Mouse (Mus musculus): ENCODE results near the gene Ltbr. TPM values are rescaled to one million over a fixed set of nuclear protein-coding genes. Genes with fewer than 3 reads are reported as not detected.
A peak's percentile ranks its signal among the peaks of the same experiment; 100 is the strongest.

Gene Ltbr
- polyA plus RNA-seq, 1 experiment from 2014 or later, result 78.6 TPM

DNA sequence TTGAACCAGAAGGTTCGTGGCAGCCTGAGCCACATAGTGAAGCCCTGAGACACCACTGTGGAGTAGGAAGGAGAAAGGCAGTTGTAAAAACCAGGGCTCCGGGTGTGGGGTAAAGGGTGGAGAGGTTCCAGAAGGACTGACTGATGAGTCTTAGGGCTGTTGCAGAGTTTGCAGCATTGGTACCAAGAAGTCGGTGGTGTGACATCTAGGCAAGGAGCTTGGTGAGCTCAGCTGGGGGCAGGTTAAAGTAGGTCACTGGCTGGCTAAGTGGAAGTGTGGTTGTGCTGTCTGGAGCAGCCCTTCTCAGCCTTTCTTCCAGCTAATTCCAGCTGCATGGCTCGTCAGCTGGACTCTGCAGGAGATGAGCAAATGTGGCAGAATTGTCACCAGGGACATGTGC is 39.1 kb upstream of the Ltbr start:
- H3K27ac ChIP-seq, result no peak overlapping the region
- ATAC-seq, result no peak
- no peak overlapping the region for H3K4me2 ChIP-seq (replicated peaks)
- peaks cover 68% of the 10 kb centered on the region for H3K4me1 ChIP-seq (replicated peaks)
- peaks cover 4% of the 10 kb centered on the region for H3K36me3 ChIP-seq
- no peak overlapping the region for H3K4me3 ChIP-seq (replicated peaks)
- no peaks in the 10 kb centered on the region for H3K9me3 ChIP-seq
- H3K27me3 ChIP-seq (replicated peaks), result no peaks in the 10 kb centered on the region
- 53% methylated on average over 4 of the region's 4 CpGs for WGBS
- H3K9ac ChIP-seq, result peak overlapping the region; percentile 15; the same call in 1 of the 2 replicates

DNA sequence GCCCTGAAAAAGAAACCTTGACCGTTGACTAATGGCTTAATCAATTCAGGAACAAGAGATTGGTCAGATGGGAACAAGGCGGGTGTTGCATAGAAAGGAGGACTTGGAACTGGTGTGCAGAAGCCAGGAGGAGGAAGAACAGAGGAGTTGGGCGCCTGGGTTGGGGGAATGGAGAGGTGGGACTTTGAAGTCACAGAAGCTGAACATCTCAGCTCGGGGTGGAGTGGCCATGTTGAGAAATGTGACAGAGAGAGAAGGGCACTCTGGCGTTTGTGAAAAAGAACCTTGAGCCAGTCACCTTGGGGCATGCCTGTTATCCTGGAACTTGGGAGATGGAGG is 38.3 kb upstream of the Ltbr start:
- H3K9me3 ChIP-seq, result no peaks in the 10 kb centered on the region
- H3K4me3 ChIP-seq (replicated peaks), result peak overlapping the region; percentile 69; the same call in 1 of the 2 replicates
- H3K4me1 ChIP-seq (replicated peaks), result peaks cover 68% of the 10 kb centered on the region
- no peaks in the 10 kb centered on the region for H3K27me3 ChIP-seq (replicated peaks)
- WGBS, result 64% methylated on average over 5 of the region's 5 CpGs
- peak overlapping the region; percentile 88 for H3K4me2 ChIP-seq (replicated peaks)
- no peaks in the 10 kb centered on the region; the same call in 1 of the 2 replicates for H3K36me3 ChIP-seq
- no peak overlapping the region; the same call in 1 of the 2 replicates for H3K27ac ChIP-seq
- no peak for ATAC-seq
- peak overlapping the region; percentile 13; the same call in 1 of the 2 replicates for H3K9ac ChIP-seq

DNA sequence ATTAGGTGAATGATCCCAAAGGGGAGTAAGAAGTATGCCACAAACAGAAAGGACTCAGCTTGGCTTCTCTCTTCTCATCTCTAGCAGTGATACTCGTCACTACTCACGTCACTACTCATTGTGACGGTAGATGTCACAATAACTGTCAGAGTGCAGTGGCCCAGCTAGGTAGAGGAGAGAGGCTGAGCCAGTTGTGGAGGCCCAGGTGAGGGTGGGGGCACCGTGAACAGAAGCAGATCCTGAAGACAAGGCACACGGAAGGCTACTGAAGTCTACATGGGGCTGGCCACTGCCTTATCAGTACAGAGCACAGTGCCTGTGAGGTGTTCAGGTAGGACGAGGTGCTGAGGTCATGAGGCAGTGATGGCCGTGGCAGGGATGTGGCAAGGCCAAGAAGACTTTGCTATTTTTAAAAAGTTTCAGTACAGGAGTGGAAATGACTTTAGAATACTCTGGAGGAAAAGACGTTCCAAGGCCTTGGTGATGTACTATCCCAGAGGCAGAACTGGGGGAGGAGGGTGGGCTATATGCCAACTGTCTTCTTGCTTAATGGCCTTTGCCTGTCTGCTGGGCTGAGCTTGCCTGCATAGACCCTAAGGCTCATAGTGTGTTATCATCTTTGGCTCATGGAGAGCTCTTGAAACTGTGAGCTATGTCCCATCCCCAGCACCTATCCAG is 37.8 kb upstream of the Ltbr start:
- Histone ChIP-seq H3K4me2 (replicated peaks) (peak overlapping the region; percentile 88), H3K36me3 (no peaks in the 10 kb centered on the region), H3K27ac (no peak overlapping the region; the same call in 1 of the 2 replicates), H3K9ac (peak overlapping the region; percentile 13; the same call in 1 of the 2 replicates), H3K4me1 (replicated peaks) (peaks cover 68% of the 10 kb centered on the region), H3K4me3 (replicated peaks) (peak overlapping the region; percentile 69), H3K9me3 (no peaks in the 10 kb centered on the region), H3K27me3 (replicated peaks) (no peaks in the 10 kb centered on the region)
- no peak for ATAC-seq
- 54% methylated on average over 8 of the region's 8 CpGs for WGBS

DNA sequence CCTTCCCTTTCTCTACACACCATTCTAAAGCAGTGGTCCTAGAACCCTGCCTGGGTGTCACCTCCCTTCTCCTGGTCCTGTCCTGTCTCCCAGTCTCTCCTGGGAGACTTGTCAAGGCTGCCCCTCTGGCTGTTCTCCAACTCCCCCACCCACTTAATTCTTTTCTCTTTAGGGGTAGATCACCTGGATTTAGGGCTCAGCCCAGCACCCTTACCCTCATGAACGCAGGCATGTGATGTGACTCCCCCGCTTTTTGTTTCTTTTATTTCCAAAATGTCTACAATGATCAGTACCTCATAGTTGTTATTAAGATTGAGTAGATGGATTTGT is 37.3 kb upstream of the Ltbr start:
- 69% methylated on average over 2 of the region's 2 CpGs for WGBS
- no peak for ATAC-seq

DNA sequence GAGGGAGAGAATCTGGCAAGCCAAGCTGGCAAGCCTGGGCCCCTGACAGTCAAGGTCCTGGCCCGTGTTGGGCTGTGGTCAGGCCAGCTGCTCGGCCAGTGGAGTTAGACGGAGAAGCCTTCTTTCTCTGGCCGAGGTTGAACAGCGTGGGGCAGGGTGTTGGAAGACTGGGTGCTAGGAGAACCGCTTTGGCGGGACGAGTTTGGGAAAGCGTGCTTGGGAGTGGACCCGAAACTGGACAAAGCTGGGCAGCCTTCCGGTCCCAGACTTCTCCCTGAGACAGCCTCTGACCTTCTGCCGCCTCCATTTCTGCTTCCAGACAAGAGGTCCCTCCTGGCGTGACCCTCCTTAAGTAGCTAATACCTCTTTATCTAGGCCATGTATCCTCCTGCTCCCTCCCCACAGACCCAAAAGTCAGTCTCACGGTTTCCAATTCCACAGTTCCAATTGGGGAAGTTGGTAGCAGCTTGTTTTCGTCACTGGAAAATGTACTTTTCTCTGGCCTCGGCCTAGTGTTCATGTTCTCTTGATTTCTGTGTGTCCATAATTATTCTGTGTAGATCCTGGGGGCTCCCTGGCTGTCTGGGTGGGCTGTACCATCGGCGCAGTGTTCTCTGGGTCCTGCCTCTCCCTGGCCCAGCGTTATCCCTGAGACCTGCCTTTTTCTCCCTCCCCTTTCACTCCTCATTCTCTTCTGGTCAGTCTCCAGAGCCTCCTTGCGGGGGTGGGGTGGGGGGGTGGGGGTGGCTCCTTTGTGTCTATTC is 36.7 kb upstream of the Ltbr start:
- H3K9ac ChIP-seq, result peak overlapping the region; percentile 76
- H3K36me3 ChIP-seq, result no peaks in the 10 kb centered on the region
- no peaks in the 10 kb centered on the region for H3K27me3 ChIP-seq (replicated peaks)
- H3K9me3 ChIP-seq, result no peaks in the 10 kb centered on the region
- H3K4me2 ChIP-seq (replicated peaks), result peak overlapping the region; percentile 88
- ATAC-seq, result no peak
- 4% methylated on average over 20 of the region's 20 CpGs for WGBS
- peak overlapping the region; percentile 88 for H3K27ac ChIP-seq
- H3K4me3 ChIP-seq (replicated peaks), result peak overlapping the region; percentile 69
- peaks cover 57% of the 10 kb centered on the region for H3K4me1 ChIP-seq (replicated peaks)

More for the DNA sequence above, 37.3 kb upstream of the Ltbr start:
- Histone ChIP-seq H3K27me3 (replicated peaks) (no peaks in the 10 kb centered on the region), H3K9me3 (no peaks in the 10 kb centered on the region), H3K4me1 (replicated peaks) (peaks cover 62% of the 10 kb centered on the region), H3K36me3 (no peaks in the 10 kb centered on the region), H3K4me3 (replicated peaks) (peak overlapping the region; percentile 69), H3K4me2 (replicated peaks) (peak overlapping the region; percentile 88), H3K9ac (peak overlapping the region; percentile 76), H3K27ac (0 out of 2 replicates have a peak overlapping the region, but pooled peaks have one; percentile 88)

DNA sequence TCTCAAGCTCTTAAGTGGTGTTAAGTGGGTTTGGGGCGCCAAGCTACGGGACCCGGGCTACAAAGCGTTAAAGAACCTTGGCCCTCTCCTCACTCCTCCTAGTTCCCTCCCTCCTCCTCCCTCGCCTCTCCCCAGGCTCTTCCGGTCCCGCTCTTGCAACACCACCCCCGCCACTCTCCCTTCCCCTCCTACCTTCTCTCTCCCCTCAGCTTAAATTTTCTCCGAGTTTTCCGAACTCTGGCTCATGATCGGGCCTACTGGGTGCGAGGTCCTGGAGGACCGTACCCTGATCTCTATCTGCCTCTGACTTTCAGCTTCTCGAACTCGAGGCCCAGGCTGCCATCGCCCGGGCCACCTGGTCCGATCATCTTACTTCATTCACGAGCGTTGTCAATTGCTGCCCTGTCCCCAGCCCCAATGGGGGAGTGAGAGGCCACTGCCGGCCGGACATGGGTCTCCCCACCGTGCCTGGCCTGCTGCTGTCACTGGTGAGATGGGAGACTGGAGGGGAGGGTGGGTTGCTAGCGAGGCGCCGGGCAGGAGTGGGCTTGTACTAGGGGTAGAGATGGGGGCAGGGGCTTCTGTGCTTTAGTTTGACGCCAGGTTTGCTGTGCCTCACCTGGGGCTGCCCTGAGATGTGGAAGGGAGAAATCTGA is 36.0 kb upstream of the Ltbr start:
- H3K9me3 ChIP-seq, result no peaks in the 10 kb centered on the region
- no peaks in the 10 kb centered on the region for H3K27me3 ChIP-seq (replicated peaks)
- peaks cover 56% of the 10 kb centered on the region for H3K4me1 ChIP-seq (replicated peaks)
- peak overlapping the region; percentile 76 for H3K9ac ChIP-seq
- peak overlapping the region; percentile 88 for H3K27ac ChIP-seq
- peak; percentile 80 for ATAC-seq
- H3K4me3 ChIP-seq (replicated peaks), result peak overlapping the region; percentile 69
- under 1% methylated on average over 27 of the region's 27 CpGs for WGBS
- peak overlapping the region; percentile 88 for H3K4me2 ChIP-seq (replicated peaks)
- H3K36me3 ChIP-seq, result no peaks in the 10 kb centered on the region

DNA sequence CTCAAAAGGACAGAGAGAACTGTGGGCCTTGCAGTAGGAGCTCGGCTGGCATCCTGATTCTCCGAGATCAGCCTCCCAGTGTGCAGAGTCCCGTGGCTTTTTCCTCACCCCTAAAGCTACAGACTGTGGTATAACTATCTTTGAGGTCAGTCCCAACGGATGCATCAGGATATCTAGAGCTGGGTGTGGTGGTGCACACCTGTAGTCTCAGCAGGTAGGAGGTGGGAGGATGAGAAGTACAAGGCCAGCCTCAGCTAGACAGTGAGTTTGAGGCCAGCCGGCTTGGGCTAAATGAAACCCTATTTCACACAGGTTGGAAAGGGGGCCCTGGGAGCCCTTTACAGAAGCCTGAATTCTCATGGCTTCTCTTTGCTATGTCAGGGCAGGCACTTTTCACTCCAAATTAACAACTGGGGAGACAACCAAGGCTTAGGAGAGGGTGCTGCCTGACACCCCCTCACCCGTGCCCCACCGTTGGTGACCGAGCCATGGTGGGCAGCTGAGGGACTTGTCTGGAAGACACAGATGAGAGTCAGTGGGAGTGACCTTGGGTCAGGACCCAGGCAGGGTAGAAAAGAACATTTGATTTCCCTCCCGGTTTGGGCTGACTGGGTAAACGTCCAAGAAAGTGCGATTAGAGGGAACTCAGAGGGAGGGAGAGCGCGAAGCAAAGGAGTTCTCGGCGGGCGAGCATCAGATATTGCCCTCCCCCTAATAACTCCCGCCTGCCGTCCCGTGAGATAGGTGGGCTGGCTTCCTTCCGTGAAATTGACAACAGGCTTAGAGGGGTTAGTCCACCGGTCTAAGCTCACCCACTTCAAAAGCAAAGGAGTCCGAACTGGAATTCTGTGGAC is 35.3 kb upstream of the Ltbr start, which contains the start of gene Tnfrsf1a:
TSS of gene Tnfrsf1a (plus strand) at position 642 of the 854 bp plus-strand sequence.
- WGBS, result 12% methylated on average over 22 of the region's 22 CpGs
- H3K27ac ChIP-seq, result peak within 1 kb of the TSS; percentile 88
- no peaks in the 10 kb centered on the region for H3K9me3 ChIP-seq
- H3K4me1 ChIP-seq (replicated peaks), result peaks cover 56% of the 10 kb centered on the region
- peak within 1 kb of the TSS; percentile 76 for H3K9ac ChIP-seq
- no peaks in the 10 kb centered on the region for H3K27me3 ChIP-seq (replicated peaks)
- no peaks in the 10 kb centered on the region for H3K36me3 ChIP-seq
- peak; percentile 17 for ATAC-seq
- peak within 1 kb of the TSS; percentile 88 for H3K4me2 ChIP-seq (replicated peaks)
- peak within 1 kb of the TSS; percentile 69 for H3K4me3 ChIP-seq (replicated peaks)

DNA sequence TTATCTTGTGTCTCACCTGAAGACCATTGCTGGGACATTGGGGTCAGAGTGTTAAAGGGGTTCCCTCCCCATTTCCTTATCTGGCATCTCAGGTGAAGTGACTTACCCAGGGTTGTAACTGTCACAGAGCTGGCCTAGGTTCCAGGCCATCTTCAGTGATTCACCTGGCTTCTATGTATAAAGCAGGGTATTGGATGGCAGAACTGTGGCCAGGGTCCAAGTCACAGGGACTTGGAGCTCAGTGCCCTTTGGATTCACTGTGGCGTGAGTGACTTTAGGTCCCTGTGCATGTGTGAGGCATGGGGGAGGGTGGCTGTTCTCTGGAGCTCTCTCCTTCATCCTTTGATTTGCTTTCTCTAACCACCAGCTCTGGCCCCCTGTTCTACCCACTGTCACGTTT is 32.3 kb upstream of the Ltbr start:
- Histone ChIP-seq H3K9ac (no peak overlapping the region), H3K4me3 (replicated peaks) (no peak overlapping the region), H3K27ac (peak overlapping the region; percentile 58), H3K9me3 (no peaks in the 10 kb centered on the region), H3K4me2 (replicated peaks) (no peak overlapping the region), H3K4me1 (replicated peaks) (peaks cover 31% of the 10 kb centered on the region), H3K36me3 (no peaks in the 10 kb centered on the region), H3K27me3 (replicated peaks) (no peaks in the 10 kb centered on the region)
- ATAC-seq, result peak; percentile 26
- WGBS, result 41% methylated on average over 2 of the region's 2 CpGs

DNA sequence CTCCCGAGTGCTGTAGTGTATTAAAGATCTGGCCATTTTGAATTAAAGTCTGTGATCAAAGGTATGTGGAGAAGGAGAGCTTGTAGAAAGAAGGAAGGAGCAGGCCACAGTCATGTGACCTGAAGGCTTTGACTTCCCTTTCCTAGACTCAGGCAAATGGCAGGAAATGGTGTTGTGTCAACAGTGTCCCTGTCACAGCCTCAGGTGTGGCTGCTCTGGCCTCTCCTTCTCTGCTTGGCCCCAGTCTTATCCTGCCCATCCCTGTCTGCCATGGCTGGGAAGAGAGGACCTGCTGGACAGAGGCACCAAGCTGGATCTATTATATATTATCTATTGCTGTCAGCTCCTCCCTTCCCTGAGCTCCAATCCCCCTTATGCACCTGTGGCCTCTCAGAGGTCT is 31.9 kb upstream of the Ltbr start:
- ATAC-seq, result peak; percentile 66
- Histone ChIP-seq H3K36me3 (no peaks in the 10 kb centered on the region), H3K4me1 (replicated peaks) (peaks cover 27% of the 10 kb centered on the region), H3K9ac (no peak overlapping the region), H3K27ac (peak overlapping the region; percentile 58), H3K27me3 (replicated peaks) (no peaks in the 10 kb centered on the region), H3K9me3 (no peaks in the 10 kb centered on the region), H3K4me3 (replicated peaks) (no peak overlapping the region), H3K4me2 (replicated peaks) (no peak overlapping the region)
- WGBS, result 71% methylated on average over 1 of the region's 1 CpGs

DNA sequence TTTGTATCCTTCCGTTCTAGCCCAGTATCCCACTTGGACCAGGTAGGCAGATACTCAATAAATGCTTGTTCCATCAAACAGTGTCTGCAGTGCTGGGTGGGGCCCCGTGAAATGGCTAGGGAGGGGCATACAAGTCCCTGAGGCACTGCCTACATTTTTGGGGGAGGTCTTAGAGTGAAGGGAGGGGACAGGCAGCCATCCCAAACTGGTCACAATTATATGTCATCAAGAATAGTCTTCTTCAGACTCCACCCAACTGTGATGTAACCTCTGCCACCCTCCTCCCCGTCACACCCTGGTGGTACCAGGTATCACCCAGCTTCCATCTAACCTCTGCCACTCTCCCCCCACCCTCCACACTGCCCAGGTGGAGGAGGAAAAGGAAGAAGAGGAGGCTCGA is 31.2 kb upstream of the Ltbr start:
- Histone ChIP-seq H3K36me3 (no peaks in the 10 kb centered on the region), H3K27me3 (replicated peaks) (no peaks in the 10 kb centered on the region), H3K4me2 (replicated peaks) (no peak overlapping the region; the same call in 1 of the 2 replicates), H3K27ac (peak overlapping the region; percentile 58; the same call in 1 of the 2 replicates), H3K9ac (no peak overlapping the region), H3K4me1 (replicated peaks) (peaks cover 28% of the 10 kb centered on the region), H3K9me3 (no peaks in the 10 kb centered on the region), H3K4me3 (replicated peaks) (no peak overlapping the region)
- no peak for ATAC-seq
- 52% methylated on average over 4 of the region's 4 CpGs for WGBS

DNA sequence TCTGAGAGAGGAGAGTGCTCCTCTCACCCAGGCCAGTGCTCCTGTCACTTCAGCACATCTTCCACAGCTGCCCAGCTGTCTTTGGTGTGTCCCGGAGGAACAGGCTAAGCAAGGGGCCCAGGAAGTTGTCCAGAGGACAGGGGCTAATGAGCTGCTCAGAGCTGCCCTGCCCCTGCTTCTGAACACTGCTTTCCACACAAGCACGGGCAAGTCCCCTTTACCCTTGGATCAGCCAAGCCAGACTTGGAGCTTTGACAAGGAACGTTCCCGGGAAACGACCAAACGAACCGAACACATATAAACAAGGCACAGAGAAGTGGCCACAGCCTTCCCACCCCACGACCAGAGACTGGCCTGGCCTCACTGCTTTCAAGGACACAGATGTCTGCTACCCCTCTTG is 30.4 kb upstream of the Ltbr start:
- Histone ChIP-seq H3K9ac (0 out of 2 replicates have a peak overlapping the region, but pooled peaks have one; percentile 8), H3K4me1 (replicated peaks) (peaks cover 28% of the 10 kb centered on the region), H3K4me2 (replicated peaks) (no peak overlapping the region), H3K4me3 (replicated peaks) (no peak overlapping the region), H3K27me3 (replicated peaks) (no peaks in the 10 kb centered on the region), H3K27ac (no peak overlapping the region), H3K36me3 (no peaks in the 10 kb centered on the region), H3K9me3 (no peaks in the 10 kb centered on the region)
- ATAC-seq, result no peak
- WGBS, result 23% methylated on average over 8 of the region's 8 CpGs

Measured in intestine, embryonic 15.5 days (tissue).